Mouse (Mus musculus) lung, postnatal 36 days (tissue): ENCODE measurements at regions not wholly inside any gene's neighbourhood (a gene's known extent, or its start where the extent isn't known, plus 50 kb on each side); places are given as distances from the start of the nearest gene placed in this dataset.

ENCODE experiments used
- DNase-seq: peaks from one replicate; pipeline ENCODE4 v3.0.0; 2022; ENCODE audit warnings: mixed read lengths

- DNase-seq = no peak
Observed at GRCm38 (mm10) chr13:98579731-98580130, 57.5 kb downstream of the Tmem174 start.

- peak; percentile 6 for DNase-seq
Observed at GRCm38 (mm10) chr13:98578426-98579066, 58.7 kb downstream of the Tmem174 start.

- DNase-seq = no peak
Observed at GRCm38 (mm10) chr13:98576061-98576460, 61.1 kb downstream of the Tmem174 start.

GRCm38 (mm10) chr13:98574057-98574323 is 63.2 kb downstream of the Tmem174 start:
- DNase-seq = no peak

GRCm38 (mm10) chr13:98573261-98574056 is 63.8 kb downstream of the Tmem174 start:
- DNase-seq = no peak

- no peak for DNase-seq
Observed at GRCm38 (mm10) chr13:98572581-98573260, 64.5 kb downstream of the Tmem174 start.

- no peak for DNase-seq
Observed at GRCm38 (mm10) chr13:98572011-98572570, 65.1 kb downstream of the Tmem174 start.

- no peak for DNase-seq
Observed at GRCm38 (mm10) chr13:98571051-98571450, 66.2 kb downstream of the Tmem174 start.

GRCm38 (mm10) chr13:98555693-98556092 is 63.9 kb upstream of the Gm10320 start:
- no peak for DNase-seq

GRCm38 (mm10) chr13:98551471-98552020 is 59.7 kb upstream of the Gm10320 start:
- DNase-seq = no peak

- DNase-seq = no peak
Observed at GRCm38 (mm10) chr13:98547223-98547622, 55.4 kb upstream of the Gm10320 start.

- no peak for DNase-seq
Observed at GRCm38 (mm10) chr13:98546116-98546515, 54.3 kb upstream of the Gm10320 start.

- DNase-seq = no peak
Observed at GRCm38 (mm10) chr13:98545398-98545797, 53.6 kb upstream of the Gm10320 start.

- DNase-seq = no peak
Observed at GRCm38 (mm10) chr13:98544051-98544450, 52.2 kb upstream of the Gm10320 start.
